Mouse (Mus musculus) A20 (cell line): ENCODE results near the gene Cldn22.
"Not testable (repeated sequence)": the region's sequence is repeated elsewhere in the genome, so short reads cannot be mapped to it uniquely, and the experiment has no call there.

ENCODE experiments used
- DNase-seq: peaks from one replicate; pipeline ENCODE4 v3.0.0-alpha.2; 2011; ENCODE audit warnings: low read depth, low spot score

The Cldn22 gene

GRCm38 (mm10) chr8:47824182-47824581 lies at the start of gene Cldn22:
TSS of gene Cldn22 (plus strand) at chr8:47824482.
- DNase-seq, result no peak

- DNase-seq, result no peak
Measured at GRCm38 (mm10) chr8:47777415-47777814, 46.9 kb upstream of the Cldn22 start.

- DNase-seq, result no peak
Measured at GRCm38 (mm10) chr8:47779589-47779988, 44.7 kb upstream of the Cldn22 start.

GRCm38 (mm10) chr8:47781881-47782280 lies 42.4 kb upstream of the Cldn22 start:
- no peak for DNase-seq

- DNase-seq, result no peak
Measured at GRCm38 (mm10) chr8:47783544-47783943, 40.7 kb upstream of the Cldn22 start.

GRCm38 (mm10) chr8:47783944-47784343 lies 40.3 kb upstream of the Cldn22 start:
- no peak for DNase-seq

GRCm38 (mm10) chr8:47784436-47784835 lies 39.8 kb upstream of the Cldn22 start:
- DNase-seq, result no peak

- DNase-seq, result no peak
Measured at GRCm38 (mm10) chr8:47786323-47786722, 38.0 kb upstream of the Cldn22 start.

GRCm38 (mm10) chr8:47787705-47788104 lies 36.6 kb upstream of the Cldn22 start:
- no peak for DNase-seq

- DNase-seq, result no peak
Measured at GRCm38 (mm10) chr8:47791986-47792385, 32.3 kb upstream of the Cldn22 start.

- DNase-seq, result no peak
Measured at GRCm38 (mm10) chr8:47799438-47799837, 24.8 kb upstream of the Cldn22 start.

GRCm38 (mm10) chr8:47802349-47802748 lies 21.9 kb upstream of the Cldn22 start:
- no peak for DNase-seq

GRCm38 (mm10) chr8:47804262-47804661 lies 20.0 kb upstream of the Cldn22 start:
- no peak for DNase-seq

- DNase-seq, result no peak
Measured at GRCm38 (mm10) chr8:47809970-47810665, 14.2 kb upstream of the Cldn22 start.

- no peak for DNase-seq
Measured at GRCm38 (mm10) chr8:47810666-47811015, 13.6 kb upstream of the Cldn22 start.

- DNase-seq, result no peak
Measured at GRCm38 (mm10) chr8:47811221-47811620, 13.1 kb upstream of the Cldn22 start.

GRCm38 (mm10) chr8:47819034-47819433 lies 5.2 kb upstream of the Cldn22 start:
- no peak for DNase-seq

- DNase-seq, result no peak
Measured at GRCm38 (mm10) chr8:47820914-47821772, 3.1 kb upstream of the Cldn22 start.

GRCm38 (mm10) chr8:47821843-47822242 lies 2.4 kb upstream of the Cldn22 start, which contains the start of gene Cldn24:
TSS of gene Cldn24 (plus strand) at chr8:47822143.
- DNase-seq, result no peak

- not testable (repeated sequence) for DNase-seq
Measured at GRCm38 (mm10) chr8:47822541-47822940, 1.7 kb upstream of the Cldn22 start.

GRCm38 (mm10) chr8:47823777-47824176 lies 505 bp upstream of the Cldn22 start:
- DNase-seq, result no peak

GRCm38 (mm10) chr8:47825596-47825995 lies 1.3 kb downstream of the Cldn22 start:
- no peak for DNase-seq

GRCm38 (mm10) chr8:47826911-47827310 lies 2.6 kb downstream of the Cldn22 start:
- no peak for DNase-seq
